Mouse (Mus musculus) G1E (cell line): Measurements from ENCODE around the gene Rufy3.

Experiments
- CTCF ChIP-seq: IDR thresholded peaks from 2 replicates; pipeline ENCODE4 v1.5.1; 2012; ENCODE audit warnings: low read depth, low read length, inconsistent platforms, mixed read lengths
- TAL1 ChIP-seq: conservative IDR thresholded peaks from 2 replicates; pipeline ENCODE4 v1.6.1; 2012; ENCODE audit warnings: low read depth, low read length, inconsistent platforms, mixed read lengths

DNA sequence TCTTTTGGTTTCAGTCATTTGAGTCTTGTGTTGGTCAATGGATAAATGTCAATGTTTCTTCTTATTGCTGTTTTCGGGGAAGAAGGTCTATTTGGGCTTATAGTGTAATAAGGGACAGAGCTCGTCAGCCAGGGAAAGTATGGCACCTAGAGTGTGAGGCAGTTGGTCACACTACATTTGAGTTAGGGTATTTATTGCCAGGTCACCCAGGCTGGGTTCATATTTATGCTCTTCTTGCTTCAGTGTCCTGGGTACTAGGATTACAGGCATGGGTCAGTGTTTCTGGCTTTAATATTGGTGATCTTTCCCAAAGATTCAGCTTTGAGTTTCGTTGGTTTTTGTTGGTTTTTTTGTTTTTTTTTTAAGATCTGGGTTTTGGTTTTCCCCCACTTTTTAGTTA lies 37.9 kb downstream of the Rufy3 start:
- no peak for TF ChIP-seq CTCF
- TF ChIP-seq TAL1 = no peak
